Mouse (Mus musculus) thymus, adult 2 months (tissue): ENCODE measurements around the gene Slc12a9. TPM values are rescaled to one million over a fixed set of nuclear protein-coding genes. Genes with fewer than 3 reads are reported as not detected.

Experiments used
- DNase-seq: peaks from one replicate; pipeline ENCODE4 v3.0.0; 2021
- H3K27ac ChIP-seq: fragments of 200-500 bp; 2 replicates; pipeline ENCODE4 v1.5.1; 2012; ENCODE audit warnings: low read length, control low read depth; ENCODE audit not compliant: control insufficient read depth, insufficient read depth
- H3K27me3 ChIP-seq: fragments of 200-500 bp; 2 replicates; pipeline ENCODE4 v1.6.1; 2012; ENCODE audit warnings: mild to moderate bottlenecking, low read length, moderate library complexity, mixed read lengths; ENCODE audit not compliant: control insufficient read depth, insufficient read depth
- H3K36me3 ChIP-seq: fragments of 200-500 bp; 2 replicates; pipeline ENCODE4 v1.6.1; 2012; ENCODE audit warnings: mild to moderate bottlenecking, low read length, moderate library complexity; ENCODE audit not compliant: control insufficient read depth, insufficient read depth
- H3K4me1 ChIP-seq: fragments of 200-500 bp; replicated peaks from 2 replicates; pipeline ENCODE4 v1.6.1; 2012; ENCODE audit warnings: low read length; ENCODE audit not compliant: control insufficient read depth, insufficient read depth
- H3K4me3 ChIP-seq: fragments of 200-500 bp; 2 replicates; pipeline ENCODE4 v1.5.1; 2012; ENCODE audit warnings: mild to moderate bottlenecking, low read length, control low read depth, moderate library complexity; ENCODE audit not compliant: control insufficient read depth, insufficient read depth
- CTCF ChIP-seq: fragments of 200-500 bp; IDR thresholded peaks from 2 replicates; pipeline ENCODE4 v1.5.1; 2012; ENCODE audit warnings: mild to moderate bottlenecking, control low read depth, low read length, moderate library complexity, borderline replicate concordance; ENCODE audit not compliant: control insufficient read depth, poor library complexity, insufficient read depth; ENCODE audit errors: extremely low read depth
- POLR2A ChIP-seq: fragments of 200-500 bp; IDR thresholded peaks from 2 replicates; pipeline ENCODE4 v1.6.1; 2012; ENCODE audit warnings: mild to moderate bottlenecking, low read length, control low read depth, moderate library complexity; ENCODE audit not compliant: control insufficient read depth, poor library complexity, insufficient read depth; ENCODE audit errors: extremely low read depth
- WGBS: fragments of 180-500 bp; shearing (Covaris S2); methylation state at CpG from one replicate; pipeline ENCODE4 v1.1.7; 2018; 5-methylcytosine and 5-hydroxymethylcytosine counted together
- polyA plus RNA-seq: library from polyadenylated mRNA; depleted of rRNA; stranded (reverse); fragments of >200 nt; gene quantifications from 2 replicates; pipeline ENCODE4 v1.2.3, GENCODE M21; 2012

The Slc12a9 gene
- polyA plus RNA-seq, 1 experiment: 39.2 TPM

- no peak for DNase-seq
- H3K4me3 ChIP-seq: no peak overlapping the region
- H3K4me1 ChIP-seq: peaks cover 17% of the 10 kb centered on the region
- peaks cover 67% of the 10 kb centered on the region for H3K36me3 ChIP-seq
- H3K27ac ChIP-seq: no peak overlapping the region
- H3K27me3 ChIP-seq: no peaks in the 10 kb centered on the region; the same call in 1 of the 2 replicates
- 93% methylated on average over 14 of the region's 14 CpGs for WGBS
- TF ChIP-seq POLR2A (no peak), CTCF (no peak)
These were observed 36.3 kb downstream of the Slc12a9 start for GRCm38 (mm10) chr5:137297126-137297525.

GRCm38 (mm10) chr5:137295712-137296111 lies 37.7 kb downstream of the Slc12a9 start:
- Histone ChIP-seq H3K4me3 (no peak overlapping the region), H3K27me3 (no peaks in the 10 kb centered on the region; the same call in 1 of the 2 replicates), H3K27ac (no peak overlapping the region), H3K36me3 (peaks cover 53% of the 10 kb centered on the region), H3K4me1 (peaks cover 17% of the 10 kb centered on the region)
- no peak for DNase-seq
- TF ChIP-seq CTCF (no peak), POLR2A (no peak)
- 95% methylated on average over 15 of the region's 15 CpGs for WGBS

GRCm38 (mm10) chr5:137295296-137295695 lies 38.1 kb downstream of the Slc12a9 start:
- Histone ChIP-seq H3K4me1 (peaks cover 17% of the 10 kb centered on the region), H3K27ac (no peak overlapping the region), H3K4me3 (no peak overlapping the region), H3K36me3 (peaks cover 49% of the 10 kb centered on the region), H3K27me3 (no peaks in the 10 kb centered on the region; the same call in 1 of the 2 replicates)
- TF ChIP-seq CTCF (no peak), POLR2A (no peak)
- DNase-seq: no peak
- 92% methylated on average over 9 of the region's 9 CpGs for WGBS

GRCm38 (mm10) chr5:137294744-137295093 lies 38.7 kb downstream of the Slc12a9 start:
- Histone ChIP-seq H3K4me1 (peaks cover 17% of the 10 kb centered on the region), H3K27me3 (no peaks in the 10 kb centered on the region; the same call in 1 of the 2 replicates), H3K4me3 (peak overlapping the region; percentile 36), H3K27ac (no peak overlapping the region), H3K36me3 (peaks cover 43% of the 10 kb centered on the region)
- WGBS: 38% methylated on average over 18 of the region's 18 CpGs
- TF ChIP-seq CTCF: no peak
- TF ChIP-seq POLR2A: no peak
- DNase-seq: no peak

GRCm38 (mm10) chr5:137293839-137294743 lies 39.3 kb downstream of the Slc12a9 start, which contains the start of gene Ufsp1:
Gene Ufsp1, plus strand, starts transcription at chr5:137294629.
- peaks cover 19% of the 10 kb centered on the region for H3K4me1 ChIP-seq
- peaks cover 37% of the 10 kb centered on the region for H3K36me3 ChIP-seq
- TF ChIP-seq POLR2A (peak; percentile 64; the same call in 1 of the 2 replicates), CTCF (0 out of 2 replicates have a peak, but pooled peaks have one; percentile 63)
- peak; percentile 94 for DNase-seq
- H3K27ac ChIP-seq: no peak within 1 kb of the TSS
- H3K27me3 ChIP-seq: peaks cover 3% of the 10 kb centered on the region; the same call in 1 of the 2 replicates
- under 1% methylated on average over 52 of the region's 52 CpGs for WGBS
- peak within 1 kb of the TSS; percentile 50 for H3K4me3 ChIP-seq

GRCm38 (mm10) chr5:137293282-137293681 lies 40.1 kb downstream of the Slc12a9 start:
- Histone ChIP-seq H3K36me3 (peaks cover 28% of the 10 kb centered on the region), H3K4me1 (peaks cover 26% of the 10 kb centered on the region), H3K27ac (no peak overlapping the region), H3K27me3 (peaks cover 10% of the 10 kb centered on the region; the same call in 1 of the 2 replicates), H3K4me3 (peak overlapping the region; percentile 20)
- peak; percentile 64 for DNase-seq
- TF ChIP-seq POLR2A (no peak), CTCF (no peak)
- 0% methylated on average over 15 of the region's 15 CpGs for WGBS

- no peak overlapping the region for H3K4me3 ChIP-seq
- no peak for DNase-seq
- H3K4me1 ChIP-seq: peaks cover 38% of the 10 kb centered on the region
- H3K36me3 ChIP-seq: peaks cover 10% of the 10 kb centered on the region
- no peak overlapping the region for H3K27ac ChIP-seq
- WGBS: 88% methylated on average over 15 of the region's 15 CpGs
- peaks cover 18% of the 10 kb centered on the region; the same call in 1 of the 2 replicates for H3K27me3 ChIP-seq
- TF ChIP-seq POLR2A (no peak), CTCF (no peak)
These were observed 41.9 kb downstream of the Slc12a9 start for GRCm38 (mm10) chr5:137291381-137291926.
